Comparison of ENCODE assay signal across 21 mouse cellular contexts in genomic region chr5:136552832-136553231, GRCm38 (mm10).
"Had no signal": no experiment of that assay in that cellular context is flagged by ENCODE, and none has a peak within 500 bp of the region (broad histone marks: within the 10 kb centered on the region; RNA-seq: fewer than 3 reads in every experiment).

No protein-coding gene starts in this region.

- H3K9me3 ChIP-seq: limb, embryonic 10.5 days; limb, embryonic 13.5 days; liver, embryonic 12.5 days; liver, embryonic 15.5 days; neural tube, embryonic 12.5 days; neural tube, embryonic 15.5 days; stomach, embryonic 15.5 days had no signal

- ATAC-seq: inflammation-experienced regulatory T-cells, adult 6 months; intestine, embryonic 16.5 days; liver, embryonic 12.5 days had no signal

- H3K27ac ChIP-seq: limb, embryonic 10.5 days; limb, embryonic 13.5 days; liver, embryonic 12.5 days; liver, embryonic 15.5 days; macrophage; neural tube, embryonic 12.5 days; neural tube, embryonic 15.5 days; stomach, embryonic 15.5 days had no signal

- DNase-seq: kidney, adult 18-20 months; kidney, adult 9 months; kidney, postnatal 14 days; kidney, postnatal 4 days; liver; lung, adult 18-20 months; midbrain, embryonic 14.5 days; right cerebral cortex, adult 18-20 months; right cerebral cortex, postnatal 14 days; right cerebral cortex, postnatal 4 days; thymus, postnatal 36 days had no signal

- H3K4me2 ChIP-seq: limb, embryonic 13.5 days; liver, embryonic 12.5 days; liver, embryonic 15.5 days; neural tube, embryonic 12.5 days; neural tube, embryonic 15.5 days; stomach, embryonic 15.5 days had no signal

- H3K36me3 ChIP-seq: limb, embryonic 13.5 days; liver, embryonic 15.5 days; neural tube, embryonic 15.5 days; stomach, embryonic 15.5 days had no signal

- H3K27me3 ChIP-seq: liver, embryonic 12.5 days; liver, embryonic 15.5 days; neural tube, embryonic 12.5 days; neural tube, embryonic 15.5 days; stomach, embryonic 15.5 days had no signal

- H3K4me3 ChIP-seq: limb, embryonic 10.5 days; limb, embryonic 13.5 days; liver, embryonic 12.5 days; liver, embryonic 15.5 days; neural tube, embryonic 12.5 days; neural tube, embryonic 15.5 days; stomach, embryonic 15.5 days had no signal

- H3K9ac ChIP-seq: limb, embryonic 13.5 days; liver, embryonic 12.5 days; liver, embryonic 15.5 days; neural tube, embryonic 12.5 days; neural tube, embryonic 15.5 days; stomach, embryonic 15.5 days had no signal
